Mouse (Mus musculus) limb, embryonic 11.5 days (tissue): ENCODE data around the gene Upf3b. TPM values are rescaled to one million over a fixed set of nuclear protein-coding genes. Genes with fewer than 3 reads are reported as not detected.
"Not testable (repeated sequence)": the region's sequence is repeated elsewhere in the genome, so short reads cannot be mapped to it uniquely, and the experiment has no call there.

Experiments
- ATAC-seq: fragments of 200-750 bp; cut with Nextera tagmentation; 2 replicates; pipeline ENCODE4 v1.8.0; 2017; ENCODE audit warnings: low read depth; ENCODE audit not compliant: insufficient number of reproducible peaks, low FRiP score, low TSS enrichment
- DNase-seq: peaks from one replicate; pipeline ENCODE4 v3.0.0-alpha.2; 2015; ENCODE audit warnings: low spot score
- H3K27ac ChIP-seq: fragments of 300-500 bp; sonication (generic); replicated peaks from 2 replicates; pipeline ENCODE4 v1.5.1; 2014; ENCODE audit warnings: low read depth, mild to moderate bottlenecking, low read length
- H3K27me3 ChIP-seq: fragments of 300-500 bp; sonication (generic); 2 replicates; pipeline ENCODE4 v1.6.1; 2014; ENCODE audit warnings: mild to moderate bottlenecking, low read length, mixed read lengths; ENCODE audit not compliant: control insufficient read depth, insufficient read depth
- H3K36me3 ChIP-seq: fragments of 300-500 bp; sonication (generic); 2 replicates; pipeline ENCODE4 v1.6.1; 2014; ENCODE audit warnings: mild to moderate bottlenecking, low read length, moderate library complexity, mixed read lengths; ENCODE audit not compliant: control insufficient read depth, insufficient read depth
- H3K4me1 ChIP-seq: fragments of 300-500 bp; sonication (generic); 2 replicates; pipeline ENCODE4 v1.6.1; 2014; ENCODE audit warnings: low read length, mixed read lengths; ENCODE audit not compliant: control insufficient read depth, insufficient read depth
- H3K4me2 ChIP-seq: fragments of 300-500 bp; sonication (generic); 2 replicates; pipeline ENCODE4 v1.6.1; 2014; ENCODE audit warnings: low read depth, mild to moderate bottlenecking, moderate library complexity; ENCODE audit not compliant: severe bottlenecking
- H3K4me3 ChIP-seq: fragments of 300-500 bp; sonication (generic); 2 replicates; pipeline ENCODE4 v1.5.1; 2014; ENCODE audit warnings: low read depth, low read length
- H3K9ac ChIP-seq: fragments of 300-500 bp; sonication (generic); 2 replicates; pipeline ENCODE4 v1.6.1; 2014; ENCODE audit warnings: mild to moderate bottlenecking, low read length
- H3K9me3 ChIP-seq: fragments of 300-500 bp; sonication (generic); 2 replicates; pipeline ENCODE4 v1.6.1; 2016; ENCODE audit warnings: low read length; ENCODE audit not compliant: control insufficient read depth
- WGBS: fragments of 180-500 bp; shearing (Covaris S2); extraction: QIAGEN DNeasy Blood & Tissue Kit; methylation state at CpG from one replicate; pipeline ENCODE4 v1.1.7; 2014; 5-methylcytosine and 5-hydroxymethylcytosine counted together
- polyA plus RNA-seq: library from polyadenylated mRNA; unstranded; fragments of >200 nt; fragmentation: Nextera tagmentation; extraction: Ambion mirVana; gene quantifications from 2 replicates; pipeline ENCODE4 v1.2.1, GENCODE M21; 2014

Upf3b gene
- 21.8 and 22.4 TPM in 2 replicates for polyA plus RNA-seq

- H3K9ac ChIP-seq = peak within 1 kb of the TSS; percentile 58
- peak within 1 kb of the TSS; percentile 51 for H3K4me3 ChIP-seq
- H3K4me1 ChIP-seq = no peaks in the 10 kb centered on the region
- DNase-seq (peak; percentile 93), ATAC-seq (peak; percentile 97)
- H3K9me3 ChIP-seq = no peaks in the 10 kb centered on the region
- peak within 1 kb of the TSS; percentile 50 for H3K4me2 ChIP-seq
- H3K27me3 ChIP-seq = no peaks in the 10 kb centered on the region
- 0 out of 2 replicates have a peak within 1 kb of the TSS, but pooled peaks have one; percentile 21 for H3K27ac ChIP-seq
- H3K36me3 ChIP-seq = no peaks in the 10 kb centered on the region
- 17% methylated on average over 30 of the region's 30 CpGs for WGBS
Measured at GRCm38 (mm10) chrX:37110193-37110880, at the start of gene Upf3b. Gene Upf3b, minus strand, starts transcription at chrX:37110322.

GRCm38 (mm10) chrX:37157839-37158238 lies 47.7 kb upstream of the Upf3b start:
- no peaks in the 10 kb centered on the region for H3K36me3 ChIP-seq
- WGBS = 58% methylated on average over 4 of the region's 4 CpGs
- ATAC-seq = no peak
- no peak overlapping the region for H3K4me2 ChIP-seq
- H3K9ac ChIP-seq = no peak overlapping the region
- H3K9me3 ChIP-seq = no peaks in the 10 kb centered on the region
- H3K27me3 ChIP-seq = no peaks in the 10 kb centered on the region
- no peak overlapping the region for H3K4me3 ChIP-seq
- no peak for DNase-seq
- H3K27ac ChIP-seq = no peak overlapping the region
- no peaks in the 10 kb centered on the region for H3K4me1 ChIP-seq

DNA sequence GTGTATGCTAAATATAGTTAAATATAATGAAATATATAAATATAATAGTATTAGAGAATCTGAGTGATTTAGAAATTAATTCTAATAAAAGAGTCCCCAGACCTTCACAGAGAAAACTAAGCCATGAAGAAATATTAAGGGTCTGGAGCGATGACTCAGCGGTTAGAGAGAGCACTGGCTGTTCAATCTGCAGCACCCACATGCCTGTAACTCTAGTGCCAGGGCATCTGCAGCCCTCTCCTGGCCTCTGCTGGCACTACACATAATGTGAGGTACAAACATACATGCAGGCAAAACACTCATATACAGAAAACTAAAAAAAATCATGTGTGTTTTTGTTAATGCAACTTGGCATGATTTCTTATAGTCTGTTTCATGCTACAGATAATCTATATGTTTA lies 34.8 kb upstream of the Upf3b start:
- no peak overlapping the region for H3K9ac ChIP-seq
- no peaks in the 10 kb centered on the region for H3K27me3 ChIP-seq
- H3K9me3 ChIP-seq = no peaks in the 10 kb centered on the region
- H3K4me1 ChIP-seq = no peaks in the 10 kb centered on the region
- H3K4me3 ChIP-seq = no peak overlapping the region
- no peaks in the 10 kb centered on the region for H3K36me3 ChIP-seq
- 90% methylated on average over 2 of the region's 2 CpGs for WGBS
- no peak overlapping the region for H3K4me2 ChIP-seq
- no peak overlapping the region for H3K27ac ChIP-seq
- no peak for ATAC-seq
- DNase-seq = peak; percentile 23

DNA sequence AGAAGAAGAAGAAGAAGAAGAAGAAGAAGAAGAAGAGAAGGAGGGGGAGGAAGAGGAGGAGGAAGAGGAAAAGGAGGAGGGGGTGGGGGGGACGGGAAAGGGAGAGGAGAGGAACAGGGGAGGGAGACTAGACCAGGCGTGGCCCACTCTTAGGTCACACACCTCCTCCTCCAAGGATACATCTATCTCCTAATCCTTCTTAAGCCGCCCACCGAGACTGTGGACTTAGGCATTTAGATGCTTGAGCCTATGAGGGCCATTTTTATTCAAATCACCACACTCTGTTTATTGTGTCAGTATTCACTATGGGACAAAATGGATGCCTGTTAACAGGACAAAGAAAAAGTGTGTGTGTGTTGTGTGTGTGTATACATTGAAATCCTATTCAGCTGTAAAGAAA lies 34.4 kb upstream of the Upf3b start:
- H3K27me3 ChIP-seq, H3K9ac ChIP-seq, H3K4me3 ChIP-seq, H3K4me2 ChIP-seq, H3K27ac ChIP-seq, H3K4me1 ChIP-seq, H3K9me3 ChIP-seq, DNase-seq, H3K36me3 ChIP-seq, ATAC-seq: not testable (repeated sequence)
- WGBS = 76% methylated on average over 2 of the region's 4 CpGs

DNA sequence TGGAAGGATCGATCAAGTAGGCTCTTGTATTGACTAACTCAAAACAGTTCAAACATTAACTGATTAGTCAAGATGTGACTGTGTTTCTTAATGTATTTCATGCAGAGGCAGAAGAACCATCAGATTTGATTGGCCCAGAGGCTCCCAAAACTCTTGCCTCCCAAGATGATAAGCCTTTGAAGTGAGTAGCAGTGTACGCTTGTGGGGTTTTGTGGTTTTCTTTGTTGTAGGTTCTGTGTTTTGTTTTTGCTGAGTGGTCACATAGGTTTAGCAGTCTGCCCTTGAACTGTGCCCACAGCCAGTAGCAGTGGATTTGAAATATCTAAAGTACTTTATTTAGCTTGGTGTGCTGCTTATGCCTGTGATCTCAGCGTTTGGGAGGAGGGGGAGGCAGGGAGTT lies 31.6 kb upstream of the Upf3b start:
- 90% methylated on average over 3 of the region's 3 CpGs for WGBS
- ATAC-seq (no peak), DNase-seq (no peak)
- no peaks in the 10 kb centered on the region for H3K27me3 ChIP-seq
- H3K27ac ChIP-seq = no peak overlapping the region
- no peaks in the 10 kb centered on the region for H3K4me1 ChIP-seq
- no peaks in the 10 kb centered on the region for H3K36me3 ChIP-seq
- H3K4me3 ChIP-seq = no peak overlapping the region
- no peak overlapping the region for H3K4me2 ChIP-seq
- no peaks in the 10 kb centered on the region for H3K9me3 ChIP-seq
- H3K9ac ChIP-seq = no peak overlapping the region

DNA sequence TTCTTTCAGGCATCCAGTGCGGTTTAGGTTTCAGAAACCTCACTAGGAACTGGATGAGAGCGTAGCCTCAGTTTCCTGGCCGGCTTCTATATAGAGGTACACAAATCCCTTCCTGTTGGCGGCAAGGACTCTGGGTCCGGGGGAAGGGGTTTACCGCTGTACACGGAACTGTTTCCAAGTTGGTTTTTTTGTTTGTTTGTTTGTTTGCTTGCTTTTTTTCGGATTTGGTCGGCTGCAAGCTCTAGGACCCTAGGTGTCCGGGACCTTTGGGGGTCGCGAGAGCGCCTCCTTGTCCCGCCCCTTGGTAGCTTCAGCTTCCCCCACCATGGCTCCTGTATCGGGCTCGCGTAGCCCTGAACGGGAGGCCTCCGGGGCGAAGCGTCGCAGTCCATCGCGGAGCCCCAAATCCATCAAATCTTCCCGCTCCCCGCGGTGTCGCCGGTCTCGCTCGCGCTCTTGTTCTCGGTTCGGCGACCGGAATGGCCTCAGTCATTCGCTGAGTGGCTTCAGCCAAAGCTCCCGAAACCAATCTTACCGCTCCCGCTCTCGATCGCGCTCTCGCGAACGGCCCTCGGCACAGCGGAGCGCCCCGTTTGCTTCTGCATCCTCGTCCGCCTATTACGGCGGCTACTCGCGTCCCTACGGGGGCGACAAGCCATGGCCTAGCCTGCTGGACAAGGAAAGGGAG lies 16.7 kb upstream of the Upf3b start, which contains the start of gene Nkap:
TSS of gene Nkap (plus strand) at position 125 of the 688 bp plus-strand sequence.
- ATAC-seq (no peak; the same call in 1 of the 2 replicates), DNase-seq (peak; percentile 86)
- Histone ChIP-seq H3K9me3 (no peaks in the 10 kb centered on the region), H3K27ac (0 out of 2 replicates have a peak within 1 kb of the TSS, but pooled peaks have one; percentile 61), H3K36me3 (no peaks in the 10 kb centered on the region), H3K4me3 (peak within 1 kb of the TSS; percentile 45), H3K4me1 (no peaks in the 10 kb centered on the region), H3K9ac (peak within 1 kb of the TSS; percentile 72), H3K4me2 (peak within 1 kb of the TSS; percentile 40), H3K27me3 (no peaks in the 10 kb centered on the region)
- 12% methylated on average over 58 of the region's 58 CpGs for WGBS

DNA sequence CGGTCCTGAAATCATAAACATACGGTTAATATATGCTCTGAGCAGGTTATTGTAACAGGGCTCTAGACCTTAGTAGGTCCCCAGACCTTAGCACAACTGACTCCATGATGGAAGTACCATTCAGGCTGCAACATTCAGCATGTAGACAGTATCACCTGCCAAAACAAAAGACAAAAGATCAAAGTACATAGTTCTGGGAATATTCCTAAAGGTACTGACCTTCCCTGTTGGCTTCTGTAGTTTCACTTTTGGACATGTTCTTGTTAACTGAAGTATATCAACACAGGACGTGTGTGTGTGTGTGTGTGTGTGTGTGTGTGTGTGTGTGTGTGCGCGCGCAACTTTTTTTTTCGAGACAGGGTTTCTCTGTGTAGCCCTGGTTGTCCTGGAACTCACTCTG lies 15.4 kb upstream of the Upf3b start:
- Histone ChIP-seq H3K4me3 (no peak overlapping the region), H3K27me3 (no peaks in the 10 kb centered on the region), H3K4me2 (no peak overlapping the region), H3K36me3 (no peaks in the 10 kb centered on the region), H3K9me3 (no peaks in the 10 kb centered on the region), H3K4me1 (no peaks in the 10 kb centered on the region), H3K27ac (no peak overlapping the region), H3K9ac (no peak overlapping the region)
- no peak for ATAC-seq
- WGBS = 90% methylated on average over 7 of the region's 7 CpGs
- DNase-seq = no peak

DNA sequence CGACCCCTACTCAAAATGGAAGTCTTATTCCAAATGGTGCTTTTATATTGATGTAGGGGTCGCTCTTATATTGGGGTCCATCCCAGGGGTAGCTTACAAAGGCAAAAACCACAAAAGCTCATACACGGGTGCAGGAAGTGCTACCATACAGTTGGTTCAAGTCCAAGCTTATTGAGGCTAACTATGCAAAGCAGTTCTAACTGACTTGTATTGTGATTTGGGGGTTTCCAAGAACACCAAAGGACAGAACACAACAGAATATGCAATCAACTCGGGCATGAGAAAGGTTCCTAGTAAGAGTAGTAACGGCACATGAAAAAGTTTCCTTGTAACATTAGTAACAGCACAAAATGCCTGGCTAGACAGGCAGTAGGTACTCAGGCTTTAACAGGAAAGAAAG lies 10.1 kb upstream of the Upf3b start:
- Histone ChIP-seq H3K9ac (no peak overlapping the region), H3K27me3 (no peaks in the 10 kb centered on the region), H3K36me3 (no peaks in the 10 kb centered on the region), H3K27ac (no peak overlapping the region), H3K4me1 (no peaks in the 10 kb centered on the region), H3K4me3 (no peak overlapping the region), H3K9me3 (no peaks in the 10 kb centered on the region), H3K4me2 (no peak overlapping the region)
- 76% methylated on average over 5 of the region's 5 CpGs for WGBS
- ATAC-seq = no peak
- DNase-seq = no peak
